Mouse (Mus musculus) heart, postnatal 36 days (tissue): ENCODE measurements around the gene Gm11099. TPM values are rescaled to one million over a fixed set of nuclear protein-coding genes. Genes with fewer than 3 reads are reported as not detected.

Experiments used
- DNase-seq, 2 experiments: peaks; one replicate each; pipeline ENCODE4 v3.0.0; 2021 to 2022
- intact Hi-C: fragments of 180-260 bp; cut with DNase I; formaldehyde crosslinking; loops from one replicate; pipeline ENCODE4 v1.15.1; 2025
- total RNA-seq, 2 experiments: library from RNA; stranded (reverse); gene quantifications; 2 replicates each; pipeline ENCODE4 v1.2.3; 2021

Gene Gm11099
- total RNA-seq: not detected

DNA sequence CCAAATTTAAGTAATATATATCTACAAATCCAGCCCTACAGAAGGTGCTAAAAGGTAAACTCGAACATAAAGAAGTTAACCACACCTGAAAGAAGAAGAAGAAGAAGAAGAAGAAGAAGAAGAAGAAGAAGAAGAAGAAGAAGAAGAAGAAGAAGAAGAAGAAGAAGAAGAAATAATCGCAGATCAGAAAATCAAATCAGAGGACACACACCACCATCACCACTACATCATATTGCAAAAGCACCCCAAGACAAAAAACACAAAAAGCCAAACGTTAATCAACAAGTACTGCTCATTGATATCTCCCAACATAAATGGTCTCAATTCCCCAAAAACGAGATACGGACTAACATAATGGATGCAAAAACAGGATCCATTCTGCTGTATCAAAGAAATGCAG lies at the start of gene Gm11099:
Gene Gm11099 (plus strand): TSS at position 301 of the 400 bp plus-strand sequence.
- intact Hi-C loops: no loop called here
- no peak for DNase-seq

DNA sequence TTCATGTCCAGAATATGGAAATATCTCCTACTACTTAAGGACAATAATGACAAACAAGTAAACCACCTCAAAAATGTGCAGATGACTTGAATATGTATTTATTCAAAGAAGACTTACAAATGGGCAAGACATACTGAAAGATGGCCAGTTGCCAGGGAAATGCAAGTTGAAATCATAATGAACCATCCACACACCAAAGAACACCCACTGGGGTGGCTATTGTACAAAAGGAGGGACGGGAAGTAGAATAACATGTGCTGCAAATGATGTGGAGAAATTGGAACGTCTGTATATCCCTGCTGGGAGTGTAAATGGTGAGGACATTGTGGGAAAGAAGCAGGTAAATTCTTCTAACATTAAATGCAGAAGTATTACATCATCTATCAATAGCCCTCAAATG lies 46.3 kb upstream of the Gm11099 start:
- no peak for DNase-seq
- intact Hi-C loops: no loop called here

DNA sequence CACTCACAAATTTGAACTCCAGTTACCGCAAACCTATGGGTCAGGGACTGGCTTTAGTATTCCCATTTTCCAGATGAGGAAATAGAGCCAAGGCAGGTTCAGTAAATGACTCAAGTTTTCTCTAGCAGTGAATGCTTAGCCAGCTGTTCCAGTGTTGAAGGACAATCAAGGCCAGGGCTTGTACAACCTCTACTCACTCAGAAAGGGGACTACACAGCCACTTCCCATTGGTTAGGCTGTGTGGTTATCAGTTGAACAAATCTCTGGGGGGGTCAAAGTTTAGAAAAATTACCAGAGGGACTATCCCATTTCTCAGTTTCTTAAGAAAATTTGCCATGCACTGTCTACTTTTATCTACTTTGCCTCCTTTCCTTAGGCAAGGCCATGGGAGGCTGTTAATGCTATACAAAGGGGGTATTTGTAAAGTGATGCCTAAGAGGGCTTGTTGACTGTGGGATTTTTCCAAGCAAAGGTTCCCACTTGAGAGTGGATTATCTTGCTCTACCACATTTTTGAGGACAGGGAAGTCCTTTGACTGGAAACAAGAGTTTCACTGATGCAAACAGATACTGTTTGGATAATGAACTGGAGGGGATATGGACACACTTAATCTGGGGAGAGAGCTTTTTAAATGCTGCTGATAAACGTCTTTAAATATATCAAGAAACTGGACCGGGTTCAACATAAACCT lies 30.2 kb upstream of the Gm11099 start:
- intact Hi-C loops: no loop called here
- no peak for DNase-seq

- intact Hi-C loops: loop anchor here (2.0 to 5.0 kb wide), 2 partner anchors 595 to 607 kb away; no protein-coding TSS in a partner anchor
- DNase-seq: no peak
These were observed 29.1 kb upstream of the Gm11099 start for GRCm38 (mm10) chr2:58829981-58830742.

GRCm38 (mm10) chr2:58832253-58832980 lies 26.8 kb upstream of the Gm11099 start:
- DNase-seq: no peak
- intact Hi-C loops: loop anchor here (5.0 kb wide), 1 partner anchor 605 kb away; no protein-coding TSS in a partner anchor

GRCm38 (mm10) chr2:58841021-58841420 lies 18.2 kb upstream of the Gm11099 start:
- intact Hi-C loops: no loop called here
- no peak for DNase-seq

- DNase-seq: no peak
- intact Hi-C loops: no loop called here
These were observed 16.8 kb upstream of the Gm11099 start for GRCm38 (mm10) chr2:58842443-58842842.

DNA sequence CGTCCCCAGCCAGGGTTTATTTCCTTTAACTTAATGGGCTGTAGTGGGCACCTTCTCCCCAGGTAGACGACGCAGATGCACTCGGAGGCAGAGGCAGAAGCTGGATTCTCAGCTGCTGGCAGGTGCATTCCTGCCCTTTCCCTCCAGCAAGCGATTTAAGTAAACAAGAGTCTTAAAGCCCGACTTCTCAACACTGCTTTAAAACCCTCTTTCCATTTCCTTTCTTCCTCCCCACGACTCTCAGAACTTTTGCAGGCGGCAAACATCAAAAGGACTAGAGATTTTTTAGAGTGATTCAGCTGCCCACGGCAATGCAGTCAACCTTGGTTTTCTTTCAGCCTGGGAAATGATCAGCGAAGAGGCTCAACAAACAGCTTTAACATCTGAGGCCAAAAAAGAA lies 14.7 kb upstream of the Gm11099 start:
- intact Hi-C loops: no loop called here
- no peak for DNase-seq

DNA sequence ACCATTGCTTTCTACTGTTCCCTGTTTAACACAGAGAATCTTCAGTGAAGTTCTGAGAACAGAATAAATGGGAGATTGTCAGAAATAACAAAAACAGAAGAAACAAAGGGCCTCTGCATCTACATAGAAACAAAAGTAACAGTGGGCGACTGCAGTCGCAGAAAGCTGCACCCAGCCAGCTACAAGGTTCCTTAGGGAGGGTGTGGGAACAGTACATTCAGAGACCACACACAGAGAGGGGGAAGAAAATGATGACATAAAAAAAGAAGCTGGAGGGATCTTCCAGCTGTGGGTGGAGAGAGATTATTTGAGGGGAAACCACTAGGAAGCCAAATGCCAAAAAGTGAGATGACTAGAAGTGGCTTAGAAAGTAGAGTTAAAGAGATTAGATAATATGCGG lies 20.6 kb downstream of the Gm11099 start:
- no peak for DNase-seq
- intact Hi-C loops: no loop called here

DNA sequence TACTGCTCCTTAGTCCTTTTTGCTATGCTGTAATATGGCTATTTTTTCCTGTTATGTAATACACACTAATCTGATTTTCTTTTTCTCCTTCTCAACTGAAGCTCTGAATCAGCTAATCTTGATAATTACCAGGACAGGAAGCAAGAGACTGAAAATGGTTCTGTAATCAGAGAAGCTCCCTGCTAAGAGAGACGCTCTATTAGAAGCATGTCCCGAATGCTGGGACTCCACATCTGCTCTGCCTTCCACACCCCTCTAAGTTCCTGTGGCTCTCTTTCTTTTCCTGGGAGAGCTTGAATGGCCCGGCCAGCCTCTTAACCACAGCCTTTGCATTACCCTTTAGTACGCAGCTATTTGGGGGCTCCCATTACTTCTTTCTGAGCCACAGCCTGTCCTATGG lies 45.8 kb downstream of the Gm11099 start:
- intact Hi-C loops: no loop called here
- no peak for DNase-seq

DNA sequence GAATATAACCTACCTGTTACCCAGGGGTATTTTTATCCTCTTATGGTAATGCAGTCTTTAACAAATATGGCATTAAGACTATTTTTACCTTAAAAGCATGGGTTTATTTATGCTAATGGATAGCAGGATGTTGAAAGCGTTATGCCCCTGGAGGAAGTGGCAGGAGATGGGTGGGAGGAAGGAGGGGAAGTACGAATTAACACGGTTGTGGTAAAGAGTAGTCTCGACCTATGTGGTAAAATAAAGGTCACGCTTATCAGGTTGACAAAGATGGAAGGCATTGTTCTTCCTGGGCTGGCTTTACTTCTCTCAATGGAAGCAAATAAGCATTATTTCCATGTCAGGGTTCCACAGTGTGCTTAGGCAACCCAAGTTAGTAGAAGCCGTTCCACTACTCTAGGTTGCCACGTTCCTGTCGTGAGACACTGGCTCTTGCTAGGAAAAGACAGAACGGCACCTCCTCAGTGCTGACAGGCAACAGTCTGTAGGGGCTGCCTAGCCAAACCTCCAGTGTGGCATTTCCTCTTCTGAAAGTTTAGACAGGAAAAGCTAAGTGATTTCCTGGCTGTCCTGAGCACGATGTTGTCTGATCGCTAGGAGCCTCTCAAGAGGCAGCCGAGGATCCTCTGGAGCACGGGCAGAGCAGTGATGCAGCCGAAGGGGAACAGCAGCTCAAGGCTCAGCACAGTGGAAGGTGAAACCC lies 47.7 kb downstream of the Gm11099 start:
- intact Hi-C loops: no loop called here
- peak; percentile 1 to 4 for DNase-seq

DNA sequence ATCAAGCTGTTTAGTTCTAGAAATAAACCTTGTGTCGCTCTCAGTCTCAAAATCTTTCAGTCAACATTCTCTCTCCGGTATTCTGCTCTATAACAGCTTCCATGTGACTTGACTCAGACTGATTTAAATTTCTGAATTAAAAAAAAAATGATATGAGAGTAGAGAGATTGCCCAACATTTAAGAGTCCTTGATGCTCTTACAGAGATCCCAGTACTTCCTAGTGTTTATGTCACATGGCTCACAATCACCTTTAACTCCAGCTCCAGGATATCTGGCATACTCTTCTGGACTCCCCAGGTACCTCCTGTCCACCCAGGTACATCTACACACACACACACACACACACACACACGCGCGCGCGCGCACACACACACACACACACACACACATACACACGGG lies 53.1 kb downstream of the Gm11099 start:
- intact Hi-C loops: no loop called here

DNA sequence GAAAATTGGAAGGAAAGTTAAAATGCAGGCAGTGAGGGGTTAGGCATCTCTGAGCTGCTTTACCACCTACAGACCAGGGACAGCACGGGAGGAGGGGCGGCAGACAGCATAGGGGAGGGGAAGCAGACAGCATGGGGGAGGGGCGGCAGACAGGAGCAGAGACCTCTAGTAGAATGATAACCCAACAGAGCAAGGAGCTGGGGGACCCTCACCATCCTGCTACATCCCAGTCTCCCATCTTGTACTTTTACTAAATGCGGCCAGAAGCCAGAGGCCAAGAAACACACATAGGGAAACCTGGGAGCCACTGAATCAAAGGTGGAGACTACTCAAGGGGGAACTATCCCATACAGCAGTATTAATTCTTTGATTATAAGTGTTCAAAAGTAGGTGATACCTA lies 59.1 kb downstream of the Gm11099 start:
- DNase-seq: no peak
- intact Hi-C loops: no loop called here

More for the DNA sequence above, 53.1 kb downstream of the Gm11099 start:
- no peak for DNase-seq

DNA sequence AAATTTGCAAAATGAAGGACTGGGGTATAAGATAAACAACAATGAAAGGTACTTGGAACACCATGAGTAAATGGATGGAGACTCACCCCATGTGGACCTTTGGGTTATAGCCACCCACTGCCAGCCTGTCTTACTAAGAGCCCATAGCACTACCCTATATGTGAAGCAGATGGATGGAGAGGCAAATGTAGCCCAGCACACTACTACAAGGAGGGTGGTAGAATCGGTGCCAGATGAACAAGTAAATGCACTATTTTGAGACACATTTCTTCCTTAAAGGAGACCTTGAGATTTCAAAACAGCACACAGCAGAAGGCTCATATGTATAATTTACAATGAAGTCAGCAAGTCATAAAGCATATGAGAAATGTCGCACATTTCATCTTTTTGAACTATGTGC lies 66.3 kb downstream of the Gm11099 start:
- DNase-seq: no peak
- intact Hi-C loops: no loop called here

DNA sequence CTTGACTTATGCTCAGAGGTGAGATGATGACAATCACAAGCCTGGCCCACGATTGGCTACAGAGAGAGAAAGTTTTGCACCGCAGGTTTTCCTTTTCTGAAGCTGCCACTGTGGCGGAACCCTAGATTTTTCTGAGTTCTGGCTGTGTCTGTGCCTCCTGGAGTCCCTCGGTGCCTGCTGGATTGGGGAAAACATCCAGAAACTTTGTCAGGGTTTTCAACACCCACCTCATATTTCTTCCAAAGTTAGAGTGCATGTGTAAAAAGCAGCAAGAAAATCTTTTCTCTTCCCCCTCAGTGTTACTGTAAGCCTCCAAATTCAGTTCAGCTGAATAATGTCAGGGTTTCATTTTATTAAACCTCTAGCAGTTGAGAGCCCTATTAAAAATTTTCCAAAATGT lies 82.1 kb downstream of the Gm11099 start:
- no peak for DNase-seq
- intact Hi-C loops: no loop called here

GRCm38 (mm10) chr2:58948796-58949195 lies 89.6 kb downstream of the Gm11099 start:
- DNase-seq: no peak
- intact Hi-C loops: no loop called here

GRCm38 (mm10) chr2:58952101-58952500 lies 92.9 kb downstream of the Gm11099 start:
- intact Hi-C loops: no loop called here
- DNase-seq: no peak

DNA sequence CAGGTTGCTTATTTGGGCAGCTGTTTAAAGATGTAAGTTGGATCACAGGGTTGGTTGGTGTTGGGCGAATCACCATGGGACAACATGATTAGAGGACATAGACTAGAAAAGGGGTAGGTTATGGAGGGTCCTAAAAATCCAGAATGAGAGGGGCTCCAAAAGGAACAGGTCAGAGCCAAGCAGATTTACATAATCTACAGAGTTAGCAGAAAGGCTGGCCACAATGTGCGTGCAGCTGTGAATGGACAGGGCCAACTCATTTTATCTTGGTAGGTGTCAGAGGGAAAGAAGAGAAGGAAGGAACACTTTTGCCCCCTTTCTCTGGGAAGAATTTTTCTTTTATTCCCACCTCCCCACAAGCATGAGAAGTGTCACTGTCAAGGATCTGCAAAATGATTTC lies 97.1 kb downstream of the Gm11099 start:
- no peak for DNase-seq
- intact Hi-C loops: no loop called here

DNA sequence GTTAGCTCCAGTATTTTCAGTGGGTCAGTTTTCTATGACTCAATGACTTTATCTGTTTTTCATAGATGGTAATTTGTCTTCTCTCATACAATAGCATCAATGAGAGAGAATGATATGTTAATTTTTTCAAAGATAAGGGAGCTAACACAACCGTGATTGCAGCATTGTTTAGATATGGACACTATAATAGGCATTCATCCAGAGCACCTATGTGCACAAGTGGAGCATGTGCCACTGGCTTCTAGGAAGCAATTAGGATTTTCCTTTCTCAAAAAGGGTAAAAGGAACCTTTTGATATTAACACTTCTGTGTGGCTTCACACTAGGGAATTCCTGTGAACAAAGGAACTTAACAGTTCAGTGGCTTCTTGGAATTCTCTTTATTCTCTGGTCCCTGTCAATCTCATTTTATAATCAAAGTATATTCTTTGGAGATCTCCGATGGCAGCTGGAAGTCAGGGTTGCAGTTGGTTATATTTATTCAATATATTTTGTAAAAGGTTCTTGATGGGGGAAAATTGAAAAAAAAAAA lies 97.6 kb downstream of the Gm11099 start:
- DNase-seq: no peak
- intact Hi-C loops: no loop called here
